Mouse (Mus musculus) C2C12 (cell line): ENCODE measurements around the gene Ank3. TPM values are rescaled to one million over a fixed set of nuclear protein-coding genes. Genes with fewer than 3 reads are reported as not detected.
A peak's percentile ranks its signal among the peaks of the same experiment; 100 is the strongest.

Source experiments
- H3K27me3 ChIP-seq: one replicate; pipeline ENCODE4 v1.6.1; 2011; ENCODE audit not compliant: control insufficient read depth, insufficient read depth, insufficient read length
- H3K36me3 ChIP-seq: one replicate; pipeline ENCODE4 v1.6.1; 2011; ENCODE audit not compliant: control insufficient read depth, insufficient read depth
- H3K4me3 ChIP-seq: one replicate; pipeline ENCODE4 v1.5.1; 2011; ENCODE audit warnings: mild to moderate bottlenecking, control low read depth; ENCODE audit not compliant: poor library complexity, insufficient read depth, severe bottlenecking
- H3K79me2 ChIP-seq: one replicate; pipeline ENCODE4 v1.6.1; 2011; ENCODE audit not compliant: control insufficient read depth, insufficient read depth
- H3K79me3 ChIP-seq: one replicate; pipeline ENCODE4 v1.6.1; 2011; ENCODE audit warnings: low read depth, control low read depth
- H3ac ChIP-seq: one replicate; pipeline ENCODE3; 2011; ENCODE audit warnings: low read depth; ENCODE audit not compliant: control insufficient read depth, insufficient read length
- CEBPB ChIP-seq: IDR thresholded peaks from one replicate; pipeline ENCODE4 v1.6.1; 2011; ENCODE audit warnings: low read depth, mild to moderate bottlenecking, control low read depth, moderate library complexity
- CTCF ChIP-seq: IDR thresholded peaks from one replicate; pipeline ENCODE4 v1.5.1; 2011; ENCODE audit not compliant: control insufficient read depth, insufficient read depth, insufficient read length
- FOSL1 ChIP-seq: IDR thresholded peaks from one replicate; pipeline ENCODE4 v1.8.0; 2011; ENCODE audit warnings: mild to moderate bottlenecking, low read length; ENCODE audit not compliant: poor library complexity, insufficient read depth, severe bottlenecking
- MAX ChIP-seq: IDR thresholded peaks from one replicate; pipeline ENCODE4 v1.6.1; 2011; ENCODE audit warnings: mild to moderate bottlenecking, control low read depth
- MYOD1 ChIP-seq: IDR thresholded peaks from one replicate; pipeline ENCODE4 v1.6.1; 2011; ENCODE audit warnings: low read depth; ENCODE audit not compliant: control insufficient read depth, insufficient read length
- MYOG ChIP-seq: IDR thresholded peaks from one replicate; pipeline ENCODE4 v1.6.1; 2011; ENCODE audit not compliant: control insufficient read depth, insufficient read length; ENCODE audit errors: extremely low read depth
- USF1 ChIP-seq: IDR thresholded peaks from one replicate; pipeline ENCODE4 v1.6.1; 2011; ENCODE audit warnings: low read depth, mild to moderate bottlenecking, control low read depth, moderate library complexity
- polyA plus RNA-seq: library from polyadenylated mRNA; unstranded; fragments of >200 nt; fragmentation: generic; extraction: Trizol; gene quantifications from one replicate; pipeline ENCODE4 v1.2.1, GENCODE M21; 2012; ENCODE audit warnings: missing spikeins

Ank3 gene
- polyA plus RNA-seq, 1 experiment, result 9.8 TPM

GRCm38 (mm10) chr10:70023861-70024260, 625.3 kb downstream of the Ank3 start:
- no peaks in the 10 kb centered on the region for H3K79me3 ChIP-seq
- no peak overlapping the region for H3K4me3 ChIP-seq
- no peaks in the 10 kb centered on the region for H3K36me3 ChIP-seq
- H3K27me3 ChIP-seq, result no peaks in the 10 kb centered on the region
- no peak overlapping the region for H3ac ChIP-seq
- H3K79me2 ChIP-seq, result no peaks in the 10 kb centered on the region
- TF ChIP-seq FOSL1 (no peak), USF1 (no peak), CTCF (no peak), MYOG (no peak), CEBPB (no peak), MAX (no peak), MYOD1 (no peak)

GRCm38 (mm10) chr10:70031942-70032341, 633.4 kb downstream of the Ank3 start:
- TF ChIP-seq CTCF (no peak), MYOD1 (peak; percentile 6), FOSL1 (no peak)
- Histone ChIP-seq H3K79me3 (no peaks in the 10 kb centered on the region), H3K79me2 (no peaks in the 10 kb centered on the region), H3K4me3 (no peak overlapping the region), H3ac (no peak overlapping the region), H3K27me3 (no peaks in the 10 kb centered on the region), H3K36me3 (no peaks in the 10 kb centered on the region)

- Histone ChIP-seq H3K79me2 (no peaks in the 10 kb centered on the region), H3K4me3 (no peak overlapping the region), H3ac (no peak overlapping the region), H3K27me3 (no peaks in the 10 kb centered on the region), H3K79me3 (no peaks in the 10 kb centered on the region), H3K36me3 (no peaks in the 10 kb centered on the region)
- TF ChIP-seq CTCF (no peak), MYOD1 (no peak), FOSL1 (no peak), CEBPB (no peak), MYOG (no peak), MAX (no peak), USF1 (no peak)
Measured at GRCm38 (mm10) chr10:70032982-70033381, 634.4 kb downstream of the Ank3 start.

- no peak for TF ChIP-seq CTCF
- TF ChIP-seq CEBPB, result no peak
- TF ChIP-seq FOSL1, result no peak
- no peak for TF ChIP-seq MYOG
- TF ChIP-seq MYOD1, result no peak
- no peak for TF ChIP-seq USF1
- no peak for TF ChIP-seq MAX
- no peaks in the 10 kb centered on the region for H3K27me3 ChIP-seq
- no peaks in the 10 kb centered on the region for H3K79me3 ChIP-seq
- no peaks in the 10 kb centered on the region for H3K36me3 ChIP-seq
- no peak overlapping the region for H3K4me3 ChIP-seq
- no peak overlapping the region for H3ac ChIP-seq
- H3K79me2 ChIP-seq, result no peaks in the 10 kb centered on the region
Measured at GRCm38 (mm10) chr10:70033856-70034255, 635.3 kb downstream of the Ank3 start.

- TF ChIP-seq MYOG (no peak), FOSL1 (no peak), MAX (no peak), CEBPB (no peak), CTCF (no peak), USF1 (no peak), MYOD1 (no peak)
- H3ac ChIP-seq, result no peak overlapping the region
- H3K79me2 ChIP-seq, result no peaks in the 10 kb centered on the region
- H3K79me3 ChIP-seq, result no peaks in the 10 kb centered on the region
- no peak overlapping the region for H3K4me3 ChIP-seq
- H3K27me3 ChIP-seq, result no peaks in the 10 kb centered on the region
- no peaks in the 10 kb centered on the region for H3K36me3 ChIP-seq
Measured at GRCm38 (mm10) chr10:70039871-70040291, 641.3 kb downstream of the Ank3 start.

- no peaks in the 10 kb centered on the region for H3K79me3 ChIP-seq
- no peaks in the 10 kb centered on the region for H3K36me3 ChIP-seq
- H3K4me3 ChIP-seq, result no peak overlapping the region
- TF ChIP-seq MYOD1 (no peak), FOSL1 (no peak), CTCF (no peak), CEBPB (no peak), MYOG (no peak), MAX (no peak), USF1 (no peak)
- H3ac ChIP-seq, result no peak overlapping the region
- H3K79me2 ChIP-seq, result no peaks in the 10 kb centered on the region
- H3K27me3 ChIP-seq, result no peaks in the 10 kb centered on the region
Measured at GRCm38 (mm10) chr10:70041562-70041961, 643.0 kb downstream of the Ank3 start.
